Mouse (Mus musculus) embryonic facial prominence, embryonic 10.5 days (tissue): ENCODE measurements at regions not wholly inside any gene's neighbourhood (a gene's known extent, or its start where the extent isn't known, plus 50 kb on each side); places are given as distances from the start of the nearest gene placed in this dataset.
A peak's percentile ranks its signal among the peaks of the same experiment; 100 is the strongest.

Experiments used
- DNase-seq: peaks from one replicate; pipeline ENCODE4 v3.0.0-alpha.2; 2017; ENCODE audit warnings: low spot score
- H3K27ac ChIP-seq: fragments of 300-500 bp; sonication (generic); replicated peaks from 2 replicates; pipeline ENCODE4 v1.5.1; 2016; ENCODE audit warnings: mild to moderate bottlenecking
- H3K27me3 ChIP-seq: fragments of 300-500 bp; sonication (generic); replicated peaks from 2 replicates; pipeline ENCODE4 v1.6.1; 2016; ENCODE audit warnings: low read depth, mild to moderate bottlenecking; ENCODE audit not compliant: poor library complexity, severe bottlenecking
- H3K36me3 ChIP-seq: fragments of 300-500 bp; sonication (generic); replicated peaks from 2 replicates; pipeline ENCODE4 v1.6.1; 2016; ENCODE audit warnings: mild to moderate bottlenecking, moderate library complexity
- H3K4me1 ChIP-seq: fragments of 300-500 bp; sonication (generic); 2 replicates; pipeline ENCODE4 v1.6.1; 2016
- H3K4me3 ChIP-seq: fragments of 300-500 bp; sonication (generic); 2 replicates; pipeline ENCODE4 v1.5.1; 2016; ENCODE audit warnings: mild to moderate bottlenecking, moderate library complexity
- H3K9me3 ChIP-seq: fragments of 300-500 bp; sonication (generic); 2 replicates; pipeline ENCODE4 v1.6.1; 2016; ENCODE audit warnings: mild to moderate bottlenecking
- WGBS: fragments of 180-500 bp; shearing (Covaris S2); methylation state at CpG from one replicate; pipeline ENCODE4 v1.1.7; 2016; 5-methylcytosine and 5-hydroxymethylcytosine counted together

DNA sequence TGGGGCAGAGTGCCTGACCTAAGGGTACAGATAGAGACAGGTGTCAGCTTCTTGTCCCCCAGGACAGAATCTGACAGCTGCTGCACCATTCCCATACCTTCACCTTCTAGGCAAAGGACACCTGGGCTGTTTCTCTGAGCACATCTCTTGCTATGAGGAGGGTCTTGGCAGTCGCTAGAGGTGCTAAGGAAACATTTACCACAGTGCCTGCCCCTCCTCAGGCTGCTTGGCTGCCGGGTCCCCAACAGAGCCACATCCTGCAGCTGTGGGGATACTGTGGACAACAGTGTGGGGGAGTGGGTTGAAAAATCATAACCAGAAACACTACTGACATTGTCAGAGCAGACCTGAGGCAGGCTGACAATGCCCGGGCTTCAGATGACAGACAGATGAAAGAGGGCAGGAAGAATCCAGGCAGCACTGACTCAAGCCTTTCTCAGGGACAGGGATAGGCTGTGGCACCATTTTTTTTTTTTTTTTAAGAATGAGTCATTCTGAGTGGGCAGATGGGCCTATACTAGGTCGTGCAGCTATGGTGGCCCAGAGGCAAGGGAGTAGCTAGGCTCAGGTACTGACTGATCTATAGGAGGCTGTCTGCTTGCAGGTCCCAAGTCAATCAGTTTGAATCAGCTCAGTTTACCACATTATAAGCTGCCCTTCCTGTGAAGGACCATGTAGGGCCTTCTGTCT, 150.7 kb upstream of the A230072I06Rik start:
- peak overlapping the region; percentile 54; the same call in 1 of the 2 replicates for H3K27ac ChIP-seq
- 28% methylated on average over 4 of the region's 4 CpGs for WGBS
- H3K9me3 ChIP-seq: peaks cover 6% of the 10 kb centered on the region; the same call in 1 of the 2 replicates
- H3K4me3 ChIP-seq: no peak overlapping the region
- H3K36me3 ChIP-seq: no peaks in the 10 kb centered on the region
- no peak for DNase-seq
- H3K27me3 ChIP-seq: peaks cover 46% of the 10 kb centered on the region
- H3K4me1 ChIP-seq: peaks cover 21% of the 10 kb centered on the region

DNA sequence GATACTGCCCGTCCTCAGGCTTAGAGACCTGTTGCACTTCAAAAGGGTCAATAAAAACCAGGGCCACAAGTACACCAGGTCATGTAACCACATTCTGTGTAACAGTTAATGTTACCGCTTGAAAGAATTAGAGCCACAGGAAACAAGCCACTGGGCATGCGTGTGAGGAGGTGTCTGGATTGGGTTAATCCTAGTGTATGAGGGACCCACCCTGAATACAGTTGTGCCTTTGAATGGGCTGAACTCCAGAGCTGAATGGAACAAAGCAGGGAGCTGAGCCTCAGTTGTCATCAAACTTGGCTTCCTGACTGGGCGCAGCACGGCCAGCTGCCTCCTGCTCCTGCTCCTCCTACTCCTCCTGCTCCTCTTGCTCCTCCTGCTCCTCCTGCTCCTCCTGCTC, 148.0 kb upstream of the A230072I06Rik start:
- peaks cover 72% of the 10 kb centered on the region for H3K27me3 ChIP-seq
- no peak overlapping the region for H3K4me3 ChIP-seq
- WGBS: 62% methylated on average over 5 of the region's 5 CpGs

DNA sequence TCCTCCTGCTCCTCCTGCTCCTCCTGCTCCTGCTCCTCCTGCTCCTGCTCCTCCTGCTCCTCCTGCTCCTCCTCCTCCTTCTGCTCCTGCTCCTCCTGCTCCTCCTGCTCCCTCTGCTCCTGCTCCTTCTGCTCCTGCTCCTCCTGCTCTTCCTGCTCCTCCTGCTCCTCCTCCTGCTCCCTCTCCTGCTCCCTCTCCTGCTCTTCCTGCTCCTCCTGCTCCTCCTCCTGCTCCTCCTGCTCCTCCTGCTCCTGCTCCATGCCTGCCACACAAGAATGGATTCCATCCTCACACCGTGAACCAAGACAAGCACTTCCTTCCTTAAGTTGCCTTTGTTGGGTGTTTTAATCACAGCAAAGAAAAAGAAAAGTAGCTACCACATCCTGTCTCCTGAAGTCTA, 144.4 kb upstream of the A230072I06Rik start:
- Histone ChIP-seq H3K27ac (no peak overlapping the region), H3K4me1 (peaks cover 15% of the 10 kb centered on the region), H3K36me3 (no peaks in the 10 kb centered on the region), H3K4me3 (no peak overlapping the region), H3K27me3 (peaks cover 76% of the 10 kb centered on the region), H3K9me3 (no peaks in the 10 kb centered on the region)
- DNase-seq: no peak
- WGBS: 61% methylated on average over 1 of the region's 1 CpGs

More for the DNA sequence above, 148.0 kb upstream of the A230072I06Rik start:
- no peak for DNase-seq
- Histone ChIP-seq H3K4me1 (peaks cover 26% of the 10 kb centered on the region), H3K27ac (no peak overlapping the region), H3K36me3 (no peaks in the 10 kb centered on the region), H3K9me3 (no peaks in the 10 kb centered on the region)

DNA sequence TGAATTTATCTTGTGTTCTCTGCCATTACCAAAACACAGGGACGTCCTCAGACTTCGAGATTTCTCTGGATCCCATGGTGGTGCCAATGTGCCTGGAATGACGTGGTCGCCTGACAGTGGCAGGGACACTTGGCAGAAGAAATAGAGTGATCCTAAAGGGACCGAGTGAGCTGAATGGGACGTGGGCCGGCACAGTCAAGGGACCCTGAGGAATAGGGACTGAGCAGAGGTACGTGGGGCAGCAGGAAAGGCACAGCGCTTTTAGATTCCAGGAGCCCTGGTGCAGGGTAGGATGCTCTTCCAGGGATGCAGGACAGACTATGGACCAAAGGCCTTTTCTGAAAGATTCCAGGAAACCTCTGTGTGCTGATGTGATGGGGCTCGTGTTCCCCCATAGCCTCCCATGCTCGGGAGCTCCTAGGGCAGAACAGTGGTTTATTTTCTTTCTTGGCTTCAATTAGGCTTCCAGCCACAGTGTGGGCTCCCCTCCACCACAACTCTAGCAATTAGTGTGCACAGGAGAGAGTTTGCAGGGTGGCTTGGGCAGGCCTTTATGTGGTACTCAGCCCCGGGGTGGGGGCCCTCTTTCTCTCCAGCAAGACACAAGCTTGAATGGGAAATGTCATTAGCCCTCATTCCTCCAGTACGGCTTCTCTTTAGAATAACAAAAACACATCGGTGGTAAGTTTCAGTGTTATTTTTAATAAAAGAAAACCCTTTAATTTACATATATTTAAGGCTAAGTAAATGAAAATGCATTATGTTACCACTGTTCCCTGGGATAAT, 143.0 kb upstream of the A230072I06Rik start:
- no peak for DNase-seq
- 0 out of 2 replicates have a peak overlapping the region, but pooled peaks have one; percentile 14 for H3K27ac ChIP-seq
- H3K4me1 ChIP-seq: peaks cover 19% of the 10 kb centered on the region
- H3K36me3 ChIP-seq: no peaks in the 10 kb centered on the region
- peaks cover 80% of the 10 kb centered on the region for H3K27me3 ChIP-seq
- no peak overlapping the region for H3K4me3 ChIP-seq
- H3K9me3 ChIP-seq: no peaks in the 10 kb centered on the region
- WGBS: 63% methylated on average over 14 of the region's 14 CpGs

DNA sequence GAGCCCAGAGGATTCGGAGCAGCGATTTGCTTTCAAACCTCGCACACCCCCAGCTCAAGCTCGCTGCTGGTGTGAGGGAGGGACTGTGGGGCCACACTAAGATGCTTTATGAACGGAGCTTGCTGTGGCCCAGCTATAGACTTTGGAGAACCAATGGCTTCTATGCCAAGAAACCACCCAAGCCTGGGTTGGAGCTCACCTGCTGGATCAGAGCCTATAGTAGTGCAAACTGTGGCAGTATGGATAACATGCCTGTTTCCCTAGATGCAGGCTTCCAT, 142.5 kb upstream of the A230072I06Rik start:
- 52% methylated on average over 5 of the region's 5 CpGs for WGBS
- Histone ChIP-seq H3K27ac (no peak overlapping the region), H3K27me3 (peaks cover 75% of the 10 kb centered on the region), H3K36me3 (no peaks in the 10 kb centered on the region), H3K9me3 (no peaks in the 10 kb centered on the region), H3K4me3 (no peak overlapping the region), H3K4me1 (peaks cover 19% of the 10 kb centered on the region)
- DNase-seq: no peak

DNA sequence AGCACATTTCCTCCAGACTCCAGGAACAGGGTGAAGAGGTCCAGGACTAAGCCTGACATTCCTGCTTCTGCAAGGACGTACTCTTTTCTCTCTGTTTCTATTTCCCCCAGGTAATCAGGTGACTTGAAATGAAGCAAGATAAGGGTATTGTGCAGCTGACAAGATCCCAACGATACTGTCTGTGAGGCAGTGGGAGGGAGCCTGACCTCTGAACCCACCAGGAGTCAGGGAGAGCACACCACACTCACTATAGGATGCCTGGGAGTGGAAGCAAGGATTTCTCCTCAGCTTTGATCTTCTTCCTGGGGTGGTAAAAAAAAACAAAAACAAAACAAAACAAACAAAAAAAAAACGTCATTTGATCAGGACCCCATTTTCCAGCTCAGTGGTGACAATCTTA, 141.1 kb upstream of the A230072I06Rik start:
- 20% methylated on average over 3 of the region's 3 CpGs for WGBS
- peaks cover 19% of the 10 kb centered on the region for H3K4me1 ChIP-seq
- H3K4me3 ChIP-seq: no peak overlapping the region
- H3K27ac ChIP-seq: no peak overlapping the region
- peaks cover 61% of the 10 kb centered on the region for H3K27me3 ChIP-seq
- H3K9me3 ChIP-seq: no peaks in the 10 kb centered on the region
- DNase-seq: no peak
- no peaks in the 10 kb centered on the region for H3K36me3 ChIP-seq

DNA sequence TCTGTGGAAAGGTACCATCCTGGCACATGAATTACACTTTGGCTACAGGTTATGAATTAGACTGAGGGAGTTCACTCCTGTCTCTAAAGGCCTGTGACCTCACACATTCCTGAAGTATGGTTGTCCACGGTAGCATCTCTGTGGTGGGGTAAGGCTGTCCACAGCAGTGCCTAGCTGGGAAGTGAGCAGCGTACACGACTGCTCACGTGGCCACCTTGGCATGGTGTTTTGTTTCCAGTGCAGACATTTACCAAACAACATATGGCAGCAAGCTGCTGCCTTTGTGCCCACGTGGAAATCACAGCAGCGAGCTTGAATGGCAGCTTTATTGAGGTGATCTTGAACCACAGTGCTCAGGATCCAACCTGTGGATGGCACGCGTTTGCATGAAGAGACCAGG, 140.7 kb upstream of the A230072I06Rik start:
- H3K4me1 ChIP-seq: peaks cover 19% of the 10 kb centered on the region
- no peaks in the 10 kb centered on the region for H3K9me3 ChIP-seq
- H3K4me3 ChIP-seq: no peak overlapping the region
- no peaks in the 10 kb centered on the region for H3K36me3 ChIP-seq
- no peak for DNase-seq
- no peak overlapping the region for H3K27ac ChIP-seq
- peaks cover 57% of the 10 kb centered on the region for H3K27me3 ChIP-seq
- WGBS: 72% methylated on average over 8 of the region's 8 CpGs

DNA sequence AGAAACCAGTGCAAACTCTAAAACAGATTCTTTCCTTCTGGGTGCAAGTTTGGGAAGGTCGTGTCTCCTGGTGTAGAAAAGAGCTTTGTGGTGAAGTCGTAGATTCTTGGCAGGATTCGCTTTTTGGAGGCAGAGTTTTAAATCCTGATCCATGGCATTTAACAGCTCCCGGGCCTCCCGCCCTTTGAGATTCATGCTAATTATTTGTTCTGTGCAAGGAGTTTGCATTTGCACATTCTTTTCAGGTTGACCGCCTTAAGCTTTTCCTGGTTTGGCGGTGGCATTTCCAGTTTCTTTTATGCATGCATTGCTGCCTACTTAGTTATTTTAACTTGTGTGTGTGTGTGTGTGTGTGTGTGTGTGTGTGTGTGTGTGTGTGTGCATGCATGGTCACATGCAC, 126.9 kb upstream of the A230072I06Rik start:
- H3K27me3 ChIP-seq: peaks cover 30% of the 10 kb centered on the region
- no peaks in the 10 kb centered on the region for H3K9me3 ChIP-seq
- WGBS: 59% methylated on average over 7 of the region's 7 CpGs
- no peak for DNase-seq
- peaks cover 17% of the 10 kb centered on the region; the same call in 1 of the 2 replicates for H3K4me1 ChIP-seq
- no peak overlapping the region for H3K27ac ChIP-seq
- H3K36me3 ChIP-seq: no peaks in the 10 kb centered on the region
- H3K4me3 ChIP-seq: no peak overlapping the region

DNA sequence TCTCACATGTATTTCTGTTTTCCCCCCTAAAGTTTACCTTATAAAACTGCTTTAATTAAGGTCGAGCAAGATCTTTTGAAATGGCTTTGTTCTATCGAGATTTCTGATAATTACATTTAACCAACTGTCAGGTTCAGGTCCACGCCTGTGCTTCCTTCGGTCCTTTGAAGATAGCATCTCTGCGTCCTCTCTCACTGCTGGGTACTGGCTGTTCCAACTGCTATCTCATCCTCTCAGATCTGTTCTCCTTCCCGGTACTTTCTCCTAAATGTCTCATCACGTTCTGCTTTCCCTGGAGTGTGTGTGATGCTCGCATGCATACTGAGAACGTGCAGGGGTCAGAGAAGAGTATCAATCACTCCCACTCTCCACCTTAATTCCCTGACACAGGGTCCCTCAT, 125.8 kb upstream of the A230072I06Rik start:
- Histone ChIP-seq H3K4me1 (peaks cover 17% of the 10 kb centered on the region; the same call in 1 of the 2 replicates), H3K27me3 (peaks cover 30% of the 10 kb centered on the region), H3K4me3 (no peak overlapping the region), H3K9me3 (no peaks in the 10 kb centered on the region), H3K27ac (no peak overlapping the region), H3K36me3 (no peaks in the 10 kb centered on the region)
- WGBS: 76% methylated on average over 9 of the region's 9 CpGs
- DNase-seq: no peak

DNA sequence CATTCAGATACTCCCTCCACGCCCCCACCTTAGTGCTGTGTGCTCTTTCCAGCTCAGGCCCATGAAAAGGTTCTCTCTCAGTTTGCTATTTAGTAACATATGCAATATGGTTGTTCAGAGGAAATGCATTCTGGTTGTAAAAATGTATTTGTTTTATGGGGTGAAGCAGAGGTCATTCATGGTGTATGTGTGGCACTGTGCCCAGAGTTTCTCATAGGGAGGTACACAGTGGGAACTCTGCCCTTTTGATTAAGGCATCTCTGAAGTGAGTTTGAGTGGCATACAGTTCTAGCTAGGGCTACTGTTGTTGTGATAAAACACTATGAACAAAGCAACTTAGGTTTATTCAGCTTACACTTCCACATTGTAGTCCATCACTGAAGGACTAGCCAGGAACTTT, 121.7 kb upstream of the A230072I06Rik start:
- H3K4me1 ChIP-seq: 0 out of 2 replicates have a peak, but pooled peaks cover 4% of the 10 kb centered on the region
- no peak overlapping the region for H3K27ac ChIP-seq
- H3K36me3 ChIP-seq: no peaks in the 10 kb centered on the region
- H3K4me3 ChIP-seq: no peak overlapping the region
- no peaks in the 10 kb centered on the region for H3K9me3 ChIP-seq
- H3K27me3 ChIP-seq: peaks cover 14% of the 10 kb centered on the region
- 91% methylated on average over 1 of the region's 1 CpGs for WGBS
- DNase-seq: no peak

DNA sequence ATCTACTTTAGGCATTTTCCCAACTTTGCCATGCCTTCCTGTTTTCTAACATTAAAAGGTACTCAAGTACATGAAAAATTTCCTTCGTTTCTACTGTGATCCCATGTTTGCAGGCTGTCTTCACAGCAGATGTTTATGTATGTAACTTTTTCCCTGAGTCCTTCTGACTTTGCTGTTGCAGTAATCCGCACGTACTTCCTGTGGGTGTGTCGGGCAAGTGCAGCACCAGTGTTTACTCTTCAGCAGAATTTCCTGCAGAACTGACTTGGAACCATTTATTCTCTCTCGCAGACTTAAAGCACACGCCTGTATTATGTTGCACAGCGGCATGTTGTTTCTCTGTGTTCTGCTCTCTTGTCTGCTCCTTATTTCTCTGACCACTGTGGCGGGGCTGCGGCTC, 120.4 kb upstream of the A230072I06Rik start:
- no peaks in the 10 kb centered on the region for H3K36me3 ChIP-seq
- WGBS: 93% methylated on average over 9 of the region's 9 CpGs
- H3K9me3 ChIP-seq: no peaks in the 10 kb centered on the region
- DNase-seq: no peak
- no peak overlapping the region for H3K4me3 ChIP-seq
- H3K27me3 ChIP-seq: peaks cover 27% of the 10 kb centered on the region
- peaks cover 8% of the 10 kb centered on the region for H3K4me1 ChIP-seq
- H3K27ac ChIP-seq: no peak overlapping the region

DNA sequence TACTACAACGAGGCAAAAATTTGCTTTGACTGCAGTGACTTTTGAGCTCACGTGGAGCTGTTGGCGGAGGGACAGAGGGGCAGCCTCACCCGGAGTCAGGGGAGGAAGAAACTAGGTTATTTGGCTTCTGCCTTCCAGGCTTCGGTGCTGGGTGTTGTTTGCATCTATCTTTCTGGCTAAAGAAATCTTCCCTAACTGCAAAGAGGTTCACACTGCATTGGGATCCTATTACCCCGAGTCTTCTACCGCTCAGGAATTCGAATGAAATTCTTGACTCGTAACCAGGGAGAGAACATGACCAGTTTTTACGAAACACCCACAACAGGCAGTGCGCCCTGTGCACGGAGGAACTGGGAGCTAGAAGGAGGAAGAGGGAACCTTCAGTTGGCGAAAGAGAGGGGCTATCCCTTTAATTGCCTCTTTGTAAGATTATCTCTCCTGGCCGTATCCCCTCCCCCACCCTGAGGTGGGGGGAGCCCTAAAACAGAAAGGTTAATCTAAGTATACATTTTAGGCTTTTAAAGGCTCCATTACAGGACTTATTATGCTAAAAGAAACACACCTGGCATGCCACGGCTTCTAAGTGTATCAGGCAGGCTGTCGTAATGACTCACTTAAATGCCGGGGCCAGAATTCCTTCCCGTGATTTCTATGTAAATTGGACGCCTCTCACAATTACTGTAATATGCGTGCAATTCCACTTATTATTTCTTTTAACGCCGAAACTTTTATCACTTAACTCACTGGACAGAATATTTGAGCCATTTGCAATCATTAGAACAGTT, 115.5 kb upstream of the A230072I06Rik start:
- peaks cover 25% of the 10 kb centered on the region for H3K4me1 ChIP-seq
- H3K27me3 ChIP-seq: peaks cover 65% of the 10 kb centered on the region
- DNase-seq: peak; percentile 30
- no peaks in the 10 kb centered on the region for H3K9me3 ChIP-seq
- 22% methylated on average over 22 of the region's 22 CpGs for WGBS
- no peak overlapping the region for H3K27ac ChIP-seq
- H3K36me3 ChIP-seq: no peaks in the 10 kb centered on the region
- H3K4me3 ChIP-seq: peak overlapping the region; percentile 38
